Mouse (Mus musculus) lung, adult 18-20 months (tissue): ENCODE measurements around the gene Ajm1.

Experiments
- DNase-seq, 2 experiments: peaks; one replicate each; pipeline ENCODE4 v3.0.0; 2022; ENCODE audit warnings: mixed read lengths in 2 of 2

The Ajm1 gene

DNA sequence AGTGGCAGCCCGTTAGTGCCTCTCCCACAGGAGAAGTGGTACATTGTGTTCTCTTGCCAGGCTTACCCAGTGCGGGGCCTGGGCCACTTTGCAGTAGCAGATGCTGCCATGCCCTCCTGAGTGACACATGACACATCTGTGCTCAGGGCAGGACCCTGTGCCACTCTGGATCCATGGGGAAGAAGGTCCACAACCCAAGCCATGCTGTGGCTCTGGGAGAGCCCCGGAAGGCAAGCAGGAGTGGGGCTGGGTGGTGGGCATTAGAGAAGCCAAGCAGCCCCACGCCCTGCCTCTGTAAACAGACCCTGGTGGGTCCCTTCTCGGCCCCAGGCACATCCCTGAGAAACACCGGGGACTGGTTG is 1.5 kb upstream of the Ajm1 start:
- DNase-seq, result no peak

DNA sequence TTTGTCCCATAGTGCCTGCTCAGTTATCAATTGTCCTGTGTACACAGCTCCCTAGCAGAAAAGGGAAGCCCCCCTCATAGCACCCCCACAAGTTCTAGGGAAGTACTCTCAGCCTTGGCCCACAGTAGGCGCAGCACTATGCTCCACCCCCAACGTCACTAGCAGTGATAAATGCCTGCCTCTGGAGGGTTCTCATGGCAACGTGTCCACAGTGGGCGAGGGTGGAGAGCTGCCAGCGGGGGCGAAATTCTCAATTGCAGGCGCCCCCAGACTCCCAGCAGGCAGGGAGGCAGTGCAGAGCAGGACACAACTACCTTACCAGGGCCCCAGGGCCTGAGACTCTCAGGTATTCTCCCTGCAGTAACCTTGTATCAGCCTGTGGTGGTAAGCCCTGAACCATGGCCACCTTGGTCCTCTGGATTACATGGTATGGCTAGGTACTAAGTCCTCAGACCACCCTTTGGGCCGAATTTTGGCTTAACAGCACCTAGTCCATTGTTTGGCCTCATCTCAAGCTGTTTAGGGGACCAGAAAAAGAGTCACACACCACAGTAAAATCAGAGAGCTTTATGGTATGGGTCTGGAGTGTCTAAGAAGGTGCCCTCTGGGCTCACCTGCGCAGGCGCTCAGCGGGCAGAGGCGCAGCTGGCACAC is 1.0 kb upstream of the Ajm1 start:
- no peak for DNase-seq

DNA sequence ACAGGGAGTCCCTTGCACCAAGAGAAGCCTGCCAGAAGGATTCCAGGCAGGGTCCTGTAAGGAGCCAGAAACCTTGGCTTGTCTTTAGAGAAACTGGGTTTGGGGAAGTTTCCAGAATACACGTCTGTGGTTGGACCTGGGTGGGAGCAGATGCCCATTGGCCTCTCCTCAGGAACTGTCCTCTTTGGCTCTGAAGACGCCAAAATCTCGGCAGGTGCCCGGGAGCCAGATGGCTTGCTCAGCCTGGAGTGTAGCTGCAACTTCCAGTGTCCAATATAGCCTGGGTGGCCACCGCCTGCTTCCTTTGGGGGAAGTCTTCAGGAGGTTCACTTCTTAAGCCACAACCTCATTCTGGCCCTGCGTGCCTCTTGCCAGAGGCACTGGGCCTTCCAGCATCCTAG is 344 bp upstream of the Ajm1 start:
- DNase-seq, result no peak

DNA sequence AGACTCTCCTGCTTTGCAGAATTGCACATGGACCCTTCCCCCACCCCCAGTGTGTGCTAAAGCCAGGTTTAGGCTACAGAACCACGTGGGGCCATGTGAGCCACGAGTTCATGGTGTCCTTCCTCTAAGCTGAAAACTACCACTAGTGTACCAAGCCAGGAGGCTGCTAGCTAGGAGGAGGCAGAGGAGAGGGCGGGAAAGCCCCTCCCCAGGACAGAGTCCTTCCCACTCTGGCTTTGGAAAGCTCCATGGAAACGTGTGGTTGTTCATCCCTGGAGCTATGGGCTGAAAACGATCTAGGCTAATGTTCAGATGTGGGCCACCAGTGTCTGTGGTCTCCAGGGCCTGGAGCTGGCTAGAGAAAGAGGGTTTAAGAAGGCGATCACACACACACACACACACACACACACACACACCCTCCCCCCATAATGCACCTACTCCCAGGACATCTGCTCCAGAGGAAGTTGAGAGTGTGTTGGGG is 896 bp downstream of the Ajm1 start:
- no peak for DNase-seq

DNA sequence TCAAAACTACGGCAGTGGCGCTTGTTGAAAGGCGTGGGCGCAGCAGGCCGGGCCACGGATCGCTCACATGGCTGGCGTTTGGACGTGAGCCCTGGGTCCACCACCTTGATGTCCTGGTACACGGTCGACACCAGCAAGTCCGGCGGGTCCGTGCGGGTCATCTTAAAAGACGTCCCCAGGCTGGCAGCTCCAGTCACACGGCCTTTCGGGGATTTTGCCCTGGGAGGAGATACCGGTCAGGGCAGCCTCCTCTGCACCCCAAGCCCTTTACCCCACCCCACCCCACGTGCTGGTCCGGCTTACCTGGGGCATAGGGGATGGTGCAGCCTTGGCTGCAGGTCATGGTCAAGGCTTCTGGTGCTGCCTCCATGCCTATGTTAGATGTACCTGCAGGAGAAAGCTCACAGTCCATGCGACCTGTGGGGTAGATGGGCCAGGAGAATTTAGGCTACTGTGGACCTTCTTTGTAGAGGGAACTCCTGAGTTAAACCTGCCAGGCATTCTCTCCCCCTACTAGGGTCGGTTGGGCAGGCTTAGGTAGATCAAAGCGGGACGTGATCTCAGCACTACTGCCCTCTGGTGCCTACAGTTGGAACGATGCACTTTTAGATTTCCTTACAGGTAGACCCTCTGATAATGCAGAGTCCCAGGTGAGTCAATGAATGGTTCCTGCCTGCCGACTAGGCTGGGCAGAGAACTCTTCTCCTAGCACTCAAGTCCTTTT is 1.7 kb downstream of the Ajm1 start:
- DNase-seq, result peak in 1 of 2 experiments; percentile 47

DNA sequence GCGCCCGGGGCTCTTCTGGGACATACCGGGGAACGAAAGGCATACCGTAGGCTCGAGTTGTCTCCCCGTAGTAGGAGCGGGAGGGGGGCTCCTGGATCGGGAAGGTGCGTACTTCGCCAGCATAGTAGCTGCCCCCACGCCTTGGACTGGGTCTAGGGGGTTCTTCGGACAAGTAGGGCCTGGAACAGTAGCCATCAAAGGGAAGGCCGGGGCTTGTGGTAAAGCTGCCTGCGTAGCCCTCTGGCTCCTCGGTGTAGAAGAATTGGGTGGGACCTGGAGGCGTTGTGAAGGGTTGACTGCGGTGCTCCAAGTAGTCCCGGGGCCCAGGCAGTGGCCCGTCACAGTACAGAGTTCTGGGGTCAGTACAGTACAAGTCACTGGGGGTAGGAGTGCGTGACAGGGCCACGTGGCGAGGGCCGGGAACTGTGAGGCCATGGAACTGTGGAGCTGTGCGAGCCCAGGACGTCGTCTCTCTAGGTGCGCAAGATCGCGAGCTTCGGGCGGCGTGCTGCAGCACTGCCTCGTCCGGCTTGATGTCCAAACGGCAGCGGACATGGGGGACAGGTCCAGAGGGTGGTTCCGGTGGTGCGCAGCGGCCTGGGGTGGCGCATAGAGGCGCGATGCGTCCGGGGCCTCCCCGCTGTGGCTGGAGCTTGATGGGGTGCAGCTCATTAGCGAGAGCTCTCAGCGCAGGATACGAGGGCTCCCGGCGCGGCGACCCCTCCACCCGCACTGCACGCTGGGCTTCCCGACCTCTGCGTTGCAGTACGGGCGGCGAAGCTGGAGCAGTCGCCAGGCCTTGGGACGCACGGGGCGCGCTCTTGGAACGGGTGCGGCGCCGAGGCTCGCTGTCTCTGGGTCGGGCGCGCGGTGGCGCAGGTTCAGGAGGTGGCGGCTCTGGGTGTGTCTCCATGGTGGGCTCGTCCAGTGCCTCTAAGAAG is 2.5 kb downstream of the Ajm1 start:
- no peak for DNase-seq

DNA sequence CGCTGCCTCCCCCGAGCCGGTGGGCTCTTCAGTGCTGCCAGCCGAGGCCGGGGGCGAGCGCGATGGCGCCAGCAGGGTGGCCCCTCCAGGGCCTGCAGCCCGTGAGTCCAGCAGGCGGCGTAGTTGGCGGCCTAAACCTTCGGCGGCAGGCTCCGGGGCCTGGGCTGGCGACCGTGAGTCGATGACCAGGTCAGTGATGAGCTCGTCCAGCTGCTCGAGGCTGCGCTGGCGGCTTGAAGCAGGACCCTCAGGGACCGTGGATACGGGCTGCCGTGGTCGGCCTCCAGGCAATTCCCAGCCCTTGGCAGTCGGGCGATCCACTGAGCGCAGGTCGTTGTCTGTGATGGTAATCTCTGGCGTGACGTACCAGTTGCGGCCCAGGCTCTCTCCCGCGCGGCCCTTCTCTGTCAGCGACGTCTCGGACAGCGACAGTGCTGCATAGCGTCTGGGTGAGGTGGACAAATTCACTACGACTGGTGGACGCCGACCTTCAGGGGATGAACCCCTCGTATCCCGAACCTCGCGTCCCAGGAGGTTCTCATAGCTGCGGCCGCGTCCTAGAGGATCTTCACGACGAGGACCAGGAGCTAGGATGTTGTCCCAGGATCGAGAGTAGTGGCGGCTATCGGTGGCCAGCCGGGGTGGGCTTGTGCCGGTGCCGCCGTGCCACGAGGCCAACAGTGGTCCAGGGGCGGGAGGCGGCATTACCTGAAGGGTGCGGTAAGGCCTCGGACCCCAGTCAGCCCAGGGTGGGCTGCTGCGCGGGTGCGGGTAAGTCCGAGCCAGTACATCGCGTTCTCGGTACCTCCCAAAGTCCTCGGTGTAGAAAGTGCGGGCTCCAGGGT is 3.4 kb downstream of the Ajm1 start:
- DNase-seq, result no peak

DNA sequence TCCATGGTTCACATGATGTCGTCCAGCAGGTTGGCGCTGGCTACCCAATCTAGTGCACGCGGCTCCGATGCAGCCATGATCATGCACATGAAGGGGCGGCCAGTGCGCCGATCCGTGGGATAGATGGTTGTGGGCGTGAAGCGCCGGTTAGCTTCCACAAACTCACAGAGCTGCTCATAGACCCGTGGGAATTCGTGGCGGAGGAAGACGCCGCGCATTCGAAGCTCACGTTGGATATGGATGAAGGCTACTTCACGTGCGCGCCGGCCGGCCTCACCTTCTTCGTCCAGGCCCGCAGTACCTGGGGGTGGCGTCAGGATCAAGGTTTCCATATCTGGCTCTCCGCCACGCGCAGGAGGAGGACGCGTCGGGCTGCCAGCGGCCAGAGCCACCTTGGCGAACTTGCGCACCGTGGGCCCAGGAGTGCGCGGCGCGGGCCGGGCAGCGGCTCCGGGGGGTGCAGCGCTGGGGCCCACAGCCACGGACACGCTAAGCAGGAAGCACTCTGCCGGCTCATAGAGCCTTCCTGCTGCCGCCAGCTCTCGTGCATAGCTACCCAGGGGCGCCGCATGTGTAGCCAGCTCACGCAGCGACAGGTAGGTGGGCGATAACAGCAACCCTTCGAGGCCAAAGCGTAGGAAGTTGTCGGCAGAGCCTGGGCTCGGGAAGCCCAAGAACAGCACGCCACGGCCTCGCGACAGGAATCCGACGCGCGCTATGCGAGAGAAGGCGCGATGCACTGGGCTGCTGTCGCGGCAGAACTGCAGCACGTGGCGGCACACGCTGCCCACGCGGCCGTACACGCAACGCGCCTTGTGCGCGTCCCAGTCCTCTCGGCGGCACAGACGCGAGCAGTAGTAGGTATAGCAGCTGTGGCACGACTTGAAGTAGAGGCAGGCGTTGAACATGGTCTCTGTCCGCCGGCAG is 4.3 kb downstream of the Ajm1 start:
- DNase-seq, result no peak

DNA sequence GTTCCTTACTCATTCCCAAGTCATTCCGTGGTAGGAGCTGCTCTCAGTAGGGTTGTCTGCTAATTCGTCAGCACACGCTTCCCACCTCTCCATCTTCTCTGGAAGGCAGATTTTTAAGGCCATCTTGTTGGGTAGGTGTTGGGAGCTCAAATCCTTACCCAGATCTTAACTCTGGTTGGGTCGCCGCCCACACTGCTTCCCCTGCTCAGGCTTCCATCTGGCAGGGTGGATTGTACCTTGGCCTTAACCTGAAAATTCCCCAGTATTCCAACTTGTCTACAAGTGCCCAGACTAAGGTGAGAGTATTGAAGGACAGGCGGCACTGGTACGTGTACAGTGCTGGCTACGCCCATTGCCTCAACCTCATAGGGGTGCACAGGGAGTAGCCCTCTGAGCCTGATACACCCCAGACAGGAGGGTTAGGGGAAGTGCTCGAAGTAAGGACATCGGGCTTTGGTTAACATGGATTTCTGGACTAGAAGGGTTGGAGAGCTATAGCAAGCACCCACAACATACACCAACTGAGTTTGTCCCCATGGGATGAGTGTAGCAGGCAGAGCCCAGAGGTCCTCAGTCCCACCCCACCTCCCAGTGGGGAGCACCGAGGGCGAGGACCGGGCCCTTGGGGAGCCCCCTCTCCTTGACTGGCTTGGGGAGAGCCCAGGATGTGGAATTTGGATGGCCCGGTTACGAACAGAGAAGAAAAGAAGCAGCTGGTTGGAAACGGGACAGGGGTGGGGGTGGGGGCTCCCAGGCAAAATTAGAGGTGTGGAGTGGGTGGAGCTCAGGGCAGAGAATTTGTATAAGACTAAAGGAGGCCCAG is 5.3 kb downstream of the Ajm1 start:
- DNase-seq, result no peak

DNA sequence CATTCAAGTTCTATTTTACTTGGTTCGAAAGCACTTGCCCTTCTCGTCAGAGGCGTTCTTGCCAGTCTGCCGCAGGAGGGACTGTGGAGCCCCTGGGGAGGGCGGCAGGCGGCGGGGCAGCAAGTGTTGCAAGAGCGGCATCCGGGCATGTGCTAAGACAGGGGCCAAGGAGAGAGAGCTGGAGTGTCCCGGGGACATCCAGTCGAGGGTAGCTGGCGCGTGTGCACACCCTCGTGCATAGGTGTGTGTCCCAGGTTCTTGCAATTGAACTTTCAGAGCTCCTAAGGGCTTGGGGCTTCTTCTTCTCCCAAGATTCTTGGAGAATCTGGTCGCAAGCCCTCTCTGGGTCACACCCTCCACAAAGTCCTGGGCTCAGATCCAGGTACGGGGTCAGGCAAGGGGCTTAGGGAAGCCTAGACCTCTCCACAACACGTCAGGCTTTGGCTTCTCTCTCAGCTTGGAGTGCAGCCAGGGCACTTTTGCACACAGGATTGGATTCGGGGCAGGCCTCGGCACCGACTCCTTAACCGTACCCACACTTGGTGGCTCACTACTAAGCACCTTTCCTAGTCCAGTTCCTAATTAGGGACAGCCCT is 6.0 kb downstream of the Ajm1 start:
- peak in 1 of 2 experiments; percentile 54 for DNase-seq

DNA sequence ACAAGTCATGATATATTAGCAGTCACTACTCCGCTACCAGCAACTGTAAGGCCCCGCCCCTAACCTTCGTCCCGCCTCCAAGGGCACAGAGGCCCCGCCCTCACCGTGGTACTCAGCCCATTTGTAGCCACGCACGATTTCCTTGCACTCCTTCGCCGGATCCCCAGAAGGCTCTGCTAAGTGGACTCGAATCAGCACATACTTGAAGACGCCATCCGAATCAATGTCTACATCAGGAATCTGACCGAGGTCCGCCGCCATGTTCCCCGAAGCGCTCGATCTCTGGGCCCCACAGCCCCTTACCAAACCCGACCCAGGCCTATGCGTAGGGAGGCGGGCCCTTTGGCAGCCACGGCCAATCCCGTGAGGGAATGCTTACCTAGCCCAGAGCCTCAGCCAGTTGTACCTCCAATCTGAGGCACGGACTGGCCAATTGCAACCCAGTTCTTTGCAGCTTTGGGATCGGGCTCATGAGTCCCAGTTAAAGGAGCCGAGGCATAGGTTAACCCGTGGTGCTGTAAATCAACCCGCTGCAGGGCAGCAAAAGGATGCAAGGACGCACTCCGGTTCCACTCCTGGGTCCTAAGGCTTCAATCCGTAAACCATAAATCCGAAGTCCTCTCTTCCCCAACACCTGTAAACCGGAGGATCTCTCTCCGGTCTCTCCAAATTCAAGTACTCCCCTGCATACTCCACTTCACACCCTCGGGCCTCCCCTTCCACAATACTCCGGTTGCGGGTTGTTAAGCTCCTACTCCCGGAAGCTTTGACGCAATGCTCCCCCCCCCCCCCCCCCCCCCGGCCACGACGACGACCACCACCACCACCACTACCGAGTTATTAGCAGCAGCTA is 6.8 kb downstream of the Ajm1 start, which contains the start of the genes Mamdc4 and Phpt1:
Gene Mamdc4 (minus strand): TSS at position 267 of the 853 bp plus-strand sequence.
Gene Phpt1 (minus strand): TSS at position 646 of the 853 bp plus-strand sequence.
- DNase-seq, result peak; percentile 97

DNA sequence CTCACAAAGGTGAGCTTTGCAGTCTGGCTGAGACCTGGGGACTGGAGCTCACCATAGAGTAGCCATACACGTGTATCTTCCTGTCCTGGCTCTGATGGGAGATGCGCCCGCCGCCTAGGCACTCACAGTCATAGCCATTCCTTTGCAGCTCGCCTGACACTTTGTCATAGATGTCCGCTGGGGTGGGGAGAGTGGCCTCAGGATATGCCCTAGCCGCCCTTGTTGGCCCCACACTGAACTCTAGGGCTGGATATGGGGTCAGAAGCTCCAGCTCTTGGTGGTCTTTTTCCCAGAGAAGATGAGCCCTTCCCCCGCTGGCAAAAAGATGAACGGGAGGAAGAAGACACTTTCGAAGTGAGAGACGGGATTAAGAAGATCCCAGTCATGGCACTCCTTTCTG is 7.4 kb downstream of the Ajm1 start:
- DNase-seq, result no peak

DNA sequence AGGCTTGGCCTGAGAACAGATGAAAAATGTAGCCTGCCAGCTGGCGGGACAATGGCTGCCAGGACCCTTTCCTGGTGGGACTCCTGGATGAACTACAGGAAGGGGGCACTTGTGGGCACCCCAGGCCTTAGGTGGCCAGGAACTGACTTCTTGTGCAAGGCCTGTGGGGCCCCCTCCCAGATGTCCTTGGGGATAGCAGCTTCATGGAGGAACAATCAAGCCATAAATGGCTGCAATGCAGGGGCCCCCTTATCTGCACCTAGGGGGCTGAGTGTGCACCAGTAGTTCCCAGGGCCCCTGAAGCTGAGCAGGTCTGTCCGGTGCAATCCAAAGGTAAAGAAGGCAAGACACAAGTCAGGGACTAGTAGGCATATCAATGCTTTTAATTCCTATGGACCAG is 8.5 kb downstream of the Ajm1 start:
- no peak for DNase-seq

DNA sequence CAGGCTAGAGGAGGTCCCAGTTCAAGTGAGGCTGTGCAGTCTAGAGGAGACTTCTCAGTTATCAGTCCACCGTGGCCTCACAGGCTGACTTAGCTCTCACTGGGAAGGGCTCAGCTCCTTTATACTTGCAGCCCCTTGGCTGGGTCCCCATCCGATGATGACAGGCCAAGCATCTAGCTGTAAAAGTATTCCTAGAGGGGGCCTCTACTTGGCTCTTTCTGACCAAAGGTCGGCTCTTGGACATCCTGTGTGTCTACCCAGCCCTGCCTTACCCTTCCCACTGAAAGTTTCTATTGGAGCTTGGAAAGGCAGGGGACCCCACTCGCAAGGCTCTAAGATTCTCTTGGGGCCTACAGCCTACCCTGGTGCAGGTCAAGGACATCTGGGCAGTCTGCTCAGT is 10.3 kb downstream of the Ajm1 start:
- DNase-seq, result no peak

DNA sequence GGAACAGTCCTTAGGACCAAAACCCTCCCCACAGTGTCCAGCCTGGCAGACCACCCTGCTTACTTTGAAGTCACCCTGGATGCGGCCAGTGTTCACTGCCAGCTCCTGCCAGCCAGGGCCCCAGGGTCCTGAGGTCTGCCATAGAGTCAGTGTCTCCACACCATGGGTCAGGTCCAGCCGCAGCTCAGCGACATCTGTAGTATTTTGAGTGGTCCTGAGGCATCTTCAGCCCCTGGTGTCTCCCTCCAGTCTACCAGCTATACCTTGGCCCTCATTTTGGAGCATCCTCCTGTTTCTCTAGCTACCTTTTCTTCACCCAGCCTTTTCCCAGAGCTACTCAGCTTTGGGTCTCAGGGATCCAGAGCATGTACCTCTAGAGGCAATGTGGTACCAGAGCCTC is 12.2 kb downstream of the Ajm1 start:
- no peak for DNase-seq

DNA sequence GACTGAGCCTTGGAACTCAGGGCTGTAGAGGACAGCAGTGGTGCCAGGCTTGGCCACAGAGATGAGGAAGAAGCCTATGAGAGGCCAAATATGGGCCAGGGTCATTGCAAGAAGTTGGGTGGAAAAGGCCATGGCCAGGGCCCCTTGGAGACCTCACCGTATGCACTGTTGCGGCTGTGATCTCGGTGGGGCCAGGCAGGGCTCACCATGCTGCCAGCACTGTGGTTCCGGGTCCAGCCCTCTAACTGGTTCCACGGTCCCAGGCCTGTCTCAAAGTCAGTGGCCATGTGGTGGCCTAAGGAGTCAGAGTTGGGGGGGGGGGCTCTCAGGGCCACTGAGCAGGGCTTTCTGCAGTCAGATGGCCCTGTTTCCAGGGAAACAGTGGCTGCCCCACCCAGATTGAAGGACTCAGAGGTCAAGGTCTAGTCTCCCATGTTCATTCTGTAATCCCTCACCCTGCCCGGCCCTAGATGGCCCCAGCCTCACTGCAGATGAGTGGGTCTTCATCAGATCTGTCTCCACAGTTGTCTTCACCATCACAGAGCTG is 13.0 kb downstream of the Ajm1 start:
- DNase-seq, result no peak

DNA sequence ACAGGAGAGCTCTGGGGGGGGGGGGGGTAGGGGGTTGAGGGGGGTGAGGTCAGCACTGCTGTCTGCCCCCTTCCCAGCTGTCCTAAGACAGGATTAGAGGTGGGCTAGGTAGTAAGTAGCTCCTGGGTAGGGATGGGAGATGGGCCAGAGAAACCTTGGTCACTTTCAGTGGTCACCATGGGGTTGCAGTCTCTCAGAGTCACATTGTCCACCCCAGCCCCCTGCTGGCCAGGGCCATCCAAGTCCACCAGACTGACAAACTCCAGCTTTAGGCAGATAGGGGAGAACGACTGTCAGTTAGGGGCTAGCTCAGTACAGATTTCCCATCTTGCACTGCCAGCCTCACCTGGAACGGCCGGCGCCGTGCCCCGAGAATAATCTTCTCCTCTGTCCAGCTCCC is 15.0 kb downstream of the Ajm1 start:
- DNase-seq, result no peak

DNA sequence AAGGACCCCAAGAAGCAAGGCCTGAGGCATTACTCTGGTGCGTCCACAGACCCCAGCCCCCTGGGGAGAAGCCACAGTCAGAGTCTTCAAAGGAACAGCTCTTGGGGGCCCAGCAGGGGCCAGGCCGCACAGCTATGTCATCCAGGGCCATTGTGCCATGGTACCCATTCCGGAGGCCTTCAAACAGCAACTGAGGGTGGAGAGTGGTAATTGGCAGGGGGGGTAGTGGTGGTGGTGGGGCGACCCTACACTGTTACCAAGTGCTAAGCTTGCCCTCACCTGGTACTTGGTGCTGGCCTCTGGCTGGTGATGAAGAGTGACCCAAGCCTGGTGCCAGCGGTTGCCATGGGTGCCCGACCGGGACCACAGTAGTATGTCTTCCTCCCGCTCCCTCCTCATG is 15.8 kb downstream of the Ajm1 start:
- no peak for DNase-seq

DNA sequence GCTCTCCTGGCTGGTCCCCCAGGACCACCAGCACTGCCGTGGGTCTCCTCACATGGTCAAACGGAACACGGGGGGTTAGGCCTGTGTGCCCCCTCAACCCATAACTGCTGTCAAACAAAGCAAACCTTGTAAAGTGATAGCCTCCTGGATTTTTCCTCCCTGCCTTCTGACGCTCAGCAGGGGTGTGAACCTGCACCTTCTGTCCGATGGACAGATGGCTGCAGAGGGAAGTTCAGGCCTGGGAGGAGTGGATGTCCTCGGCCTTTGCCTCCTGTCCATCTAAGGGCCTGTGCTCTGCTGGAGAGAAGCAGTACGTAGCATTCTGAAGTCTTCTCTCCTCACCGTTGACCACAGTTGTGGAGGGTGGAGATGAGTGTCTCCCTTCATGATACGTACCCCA is 19.6 kb downstream of the Ajm1 start:
- no peak for DNase-seq
